Mouse (Mus musculus): ENCODE measurements at regions not wholly inside any gene's neighbourhood (a gene's known extent, or its start where the extent isn't known, plus 50 kb on each side); places are given as distances from the start of the nearest gene placed in this dataset.

GRCm38 (mm10) chr7:37908618-37909130 is 114.7 kb downstream of the Uri1 start:
- WGBS: 85% methylated on average over 5 of the region's 5 CpGs
- H3K27me3 ChIP-seq (ENCODE audit: control insufficient read depth, insufficient read depth, low read length): no peaks in the 10 kb centered on the region
- DNase-seq: no peak
- no peak for TF ChIP-seq CTCF (IDR thresholded peaks at IDR 0.05; ENCODE audit: borderline replicate concordance, control insufficient read depth, extremely low read depth, insufficient read depth, low read length, poor library complexity)
- TF ChIP-seq POLR2A (IDR thresholded peaks at IDR 0.05; ENCODE audit: control insufficient read depth, extremely low read depth, insufficient read depth, low read length, poor library complexity): no peak
- H3K36me3 ChIP-seq (ENCODE audit: control insufficient read depth, insufficient read depth, low read length): no peaks in the 10 kb centered on the region
- no peak overlapping the region for H3K27ac ChIP-seq (ENCODE audit: control insufficient read depth, insufficient read depth, low read length)
- no peak overlapping the region for H3K4me3 ChIP-seq (ENCODE audit: control insufficient read depth, insufficient read depth, low read length)
- H3K4me1 ChIP-seq (replicated peaks; ENCODE audit: control insufficient read depth, insufficient read depth, low read length): no peaks in the 10 kb centered on the region

GRCm38 (mm10) chr7:37893885-37894284 is 120.4 kb upstream of the Zfp536 start:
- H3K4me1 ChIP-seq (replicated peaks; ENCODE audit: control insufficient read depth, insufficient read depth, low read length): no peaks in the 10 kb centered on the region
- H3K4me3 ChIP-seq (ENCODE audit: control insufficient read depth, insufficient read depth, low read length): no peak overlapping the region
- peak; percentile 20 for DNase-seq
- TF ChIP-seq POLR2A (IDR thresholded peaks at IDR 0.05; ENCODE audit: control insufficient read depth, extremely low read depth, insufficient read depth, low read length, poor library complexity) (no peak), CTCF (IDR thresholded peaks at IDR 0.05; ENCODE audit: borderline replicate concordance, control insufficient read depth, extremely low read depth, insufficient read depth, low read length, poor library complexity) (no peak)
- H3K27ac ChIP-seq (ENCODE audit: control insufficient read depth, insufficient read depth, low read length): no peak overlapping the region
- no peaks in the 10 kb centered on the region for H3K36me3 ChIP-seq (ENCODE audit: control insufficient read depth, insufficient read depth, low read length)
- WGBS: 87% methylated on average over 6 of the region's 6 CpGs
- H3K27me3 ChIP-seq (ENCODE audit: control insufficient read depth, insufficient read depth, low read length): no peaks in the 10 kb centered on the region

GRCm38 (mm10) chr7:37874382-37874781 is 100.9 kb upstream of the Zfp536 start:
- DNase-seq: no peak
- Histone ChIP-seq H3K27me3 (ENCODE audit: control insufficient read depth, insufficient read depth, low read length) (no peaks in the 10 kb centered on the region), H3K4me3 (ENCODE audit: control insufficient read depth, insufficient read depth, low read length) (no peak overlapping the region), H3K4me1 (replicated peaks; ENCODE audit: control insufficient read depth, insufficient read depth, low read length) (no peaks in the 10 kb centered on the region), H3K36me3 (ENCODE audit: control insufficient read depth, insufficient read depth, low read length) (no peaks in the 10 kb centered on the region), H3K27ac (ENCODE audit: control insufficient read depth, insufficient read depth, low read length) (no peak overlapping the region)
- WGBS: 79% methylated on average over 12 of the region's 12 CpGs
- TF ChIP-seq POLR2A (IDR thresholded peaks at IDR 0.05; ENCODE audit: control insufficient read depth, extremely low read depth, insufficient read depth, low read length, poor library complexity) (no peak), CTCF (IDR thresholded peaks at IDR 0.05; ENCODE audit: borderline replicate concordance, control insufficient read depth, extremely low read depth, insufficient read depth, low read length, poor library complexity) (no peak)

GRCm38 (mm10) chr7:37870956-37871355 is 97.5 kb upstream of the Zfp536 start:
- Histone ChIP-seq H3K27me3 (ENCODE audit: control insufficient read depth, insufficient read depth, low read length) (no peaks in the 10 kb centered on the region), H3K27ac (ENCODE audit: control insufficient read depth, insufficient read depth, low read length) (no peak overlapping the region), H3K36me3 (ENCODE audit: control insufficient read depth, insufficient read depth, low read length) (no peaks in the 10 kb centered on the region), H3K4me1 (replicated peaks; ENCODE audit: control insufficient read depth, insufficient read depth, low read length) (no peaks in the 10 kb centered on the region), H3K4me3 (ENCODE audit: control insufficient read depth, insufficient read depth, low read length) (no peak overlapping the region)
- TF ChIP-seq CTCF (IDR thresholded peaks at IDR 0.05; ENCODE audit: borderline replicate concordance, control insufficient read depth, extremely low read depth, insufficient read depth, low read length, poor library complexity): no peak
- no peak for TF ChIP-seq POLR2A (IDR thresholded peaks at IDR 0.05; ENCODE audit: control insufficient read depth, extremely low read depth, insufficient read depth, low read length, poor library complexity)
- DNase-seq: no peak
- 92% methylated on average over 5 of the region's 5 CpGs for WGBS

- no peak overlapping the region for H3K27ac ChIP-seq (ENCODE audit: control insufficient read depth, insufficient read depth, low read length)
- no peaks in the 10 kb centered on the region for H3K4me1 ChIP-seq (replicated peaks; ENCODE audit: control insufficient read depth, insufficient read depth, low read length)
- no peaks in the 10 kb centered on the region for H3K36me3 ChIP-seq (ENCODE audit: control insufficient read depth, insufficient read depth, low read length)
- WGBS: 57% methylated on average over 1 of the region's 1 CpGs
- no peak overlapping the region for H3K4me3 ChIP-seq (ENCODE audit: control insufficient read depth, insufficient read depth, low read length)
- no peak for DNase-seq
- TF ChIP-seq CTCF (IDR thresholded peaks at IDR 0.05; ENCODE audit: borderline replicate concordance, control insufficient read depth, extremely low read depth, insufficient read depth, low read length, poor library complexity): no peak
- TF ChIP-seq POLR2A (IDR thresholded peaks at IDR 0.05; ENCODE audit: control insufficient read depth, extremely low read depth, insufficient read depth, low read length, poor library complexity): no peak
- no peaks in the 10 kb centered on the region for H3K27me3 ChIP-seq (ENCODE audit: control insufficient read depth, insufficient read depth, low read length)
Measured at GRCm38 (mm10) chr7:37866468-37866867, 93.0 kb upstream of the Zfp536 start.

GRCm38 (mm10) chr7:37851471-37851870 is 78.0 kb upstream of the Zfp536 start:
- Histone ChIP-seq H3K36me3 (ENCODE audit: control insufficient read depth, insufficient read depth, low read length) (no peaks in the 10 kb centered on the region), H3K4me3 (ENCODE audit: control insufficient read depth, insufficient read depth, low read length) (no peak overlapping the region), H3K4me1 (replicated peaks; ENCODE audit: control insufficient read depth, insufficient read depth, low read length) (no peaks in the 10 kb centered on the region), H3K27me3 (ENCODE audit: control insufficient read depth, insufficient read depth, low read length) (no peaks in the 10 kb centered on the region), H3K27ac (ENCODE audit: control insufficient read depth, insufficient read depth, low read length) (no peak overlapping the region)
- no peak for TF ChIP-seq CTCF (IDR thresholded peaks at IDR 0.05; ENCODE audit: borderline replicate concordance, control insufficient read depth, extremely low read depth, insufficient read depth, low read length, poor library complexity)
- TF ChIP-seq POLR2A (IDR thresholded peaks at IDR 0.05; ENCODE audit: control insufficient read depth, extremely low read depth, insufficient read depth, low read length, poor library complexity): no peak
- WGBS: 93% methylated on average over 5 of the region's 5 CpGs
- no peak for DNase-seq

- TF ChIP-seq POLR2A (IDR thresholded peaks at IDR 0.05; ENCODE audit: control insufficient read depth, extremely low read depth, insufficient read depth, low read length, poor library complexity) (no peak), CTCF (IDR thresholded peaks at IDR 0.05; ENCODE audit: borderline replicate concordance, control insufficient read depth, extremely low read depth, insufficient read depth, low read length, poor library complexity) (no peak)
Measured at GRCm38 (mm10) chr7:37845201-37845600, 71.8 kb upstream of the Zfp536 start.

More at GRCm38 (mm10) chr7:37845201-37845600, 71.8 kb upstream of the Zfp536 start:
- DNase-seq: no peak
- Histone ChIP-seq H3K27me3 (ENCODE audit: control insufficient read depth, insufficient read depth, low read length) (no peaks in the 10 kb centered on the region), H3K27ac (ENCODE audit: control insufficient read depth, insufficient read depth, low read length) (no peak overlapping the region), H3K36me3 (ENCODE audit: control insufficient read depth, insufficient read depth, low read length) (no peaks in the 10 kb centered on the region), H3K4me3 (ENCODE audit: control insufficient read depth, insufficient read depth, low read length) (no peak overlapping the region), H3K4me1 (replicated peaks; ENCODE audit: control insufficient read depth, insufficient read depth, low read length) (no peaks in the 10 kb centered on the region)
- WGBS: 92% methylated on average over 1 of the region's 1 CpGs
